Mouse (Mus musculus) embryonic facial prominence, embryonic 12.5 days (tissue): ENCODE results near the gene Tmem43. TPM values are rescaled to one million over a fixed set of nuclear protein-coding genes. Genes with fewer than 3 reads are reported as not detected.

Experiments
- ATAC-seq: fragments of 200-750 bp; cut with Nextera tagmentation; 2 replicates; pipeline ENCODE4 v1.8.0; 2017; ENCODE audit not compliant: insufficient number of reproducible peaks, insufficient read depth, low FRiP score, low TSS enrichment
- H3K27ac ChIP-seq: fragments of 300-500 bp; sonication (generic); 2 replicates; pipeline ENCODE4 v1.5.1; 2016; ENCODE audit warnings: mild to moderate bottlenecking
- H3K27me3 ChIP-seq: fragments of 300-500 bp; sonication (generic); 2 replicates; pipeline ENCODE4 v1.6.1; 2016; ENCODE audit warnings: mild to moderate bottlenecking, moderate library complexity
- H3K36me3 ChIP-seq: fragments of 300-500 bp; sonication (generic); 2 replicates; pipeline ENCODE4 v1.6.1; 2016; ENCODE audit warnings: mild to moderate bottlenecking
- H3K4me1 ChIP-seq: fragments of 300-500 bp; sonication (generic); 2 replicates; pipeline ENCODE4 v1.6.1; 2016
- H3K4me2 ChIP-seq: fragments of 300-500 bp; sonication (generic); replicated peaks from 2 replicates; pipeline ENCODE4 v1.6.1; 2016; ENCODE audit warnings: mild to moderate bottlenecking, moderate library complexity
- H3K4me3 ChIP-seq: fragments of 300-500 bp; sonication (generic); 2 replicates; pipeline ENCODE4 v1.5.1; 2016; ENCODE audit warnings: mild to moderate bottlenecking
- H3K9ac ChIP-seq: fragments of 300-500 bp; sonication (generic); 2 replicates; pipeline ENCODE4 v1.6.1; 2016; ENCODE audit warnings: mild to moderate bottlenecking, moderate library complexity
- H3K9me3 ChIP-seq: fragments of 300-500 bp; sonication (generic); 2 replicates; pipeline ENCODE4 v1.6.1; 2016; ENCODE audit warnings: mild to moderate bottlenecking, moderate library complexity
- WGBS: fragments of 180-500 bp; shearing (Covaris S2); methylation state at CpG from one replicate; pipeline ENCODE4 v1.1.7; 2016; 5-methylcytosine and 5-hydroxymethylcytosine counted together
- polyA plus RNA-seq: library from polyadenylated mRNA; unstranded; fragments of >200 nt; fragmentation: Nextera tagmentation; extraction: Ambion mirVana; gene quantifications from 2 replicates; pipeline ENCODE4 v1.2.1, GENCODE M21; 2016

The Tmem43 gene
- polyA plus RNA-seq, 1 experiment from 2014 or later = 62.2 TPM

- H3K4me3 ChIP-seq = no peak overlapping the region
- ATAC-seq = no peak
- no peaks in the 10 kb centered on the region; the same call in 1 of the 2 replicates for H3K4me1 ChIP-seq
- no peak overlapping the region for H3K4me2 ChIP-seq
- 91% methylated on average over 5 of the region's 5 CpGs for WGBS
- no peak overlapping the region for H3K9ac ChIP-seq
- H3K27ac ChIP-seq = no peak overlapping the region
- no peaks in the 10 kb centered on the region for H3K9me3 ChIP-seq
- H3K27me3 ChIP-seq = no peaks in the 10 kb centered on the region
- peaks cover 73% of the 10 kb centered on the region for H3K36me3 ChIP-seq
Measured at GRCm38 (mm10) chr6:91522816-91523215, 49.3 kb downstream of the Tmem43 start.

- Histone ChIP-seq H3K4me3 (no peak overlapping the region), H3K27ac (no peak overlapping the region), H3K36me3 (peaks cover 50% of the 10 kb centered on the region), H3K9ac (no peak overlapping the region), H3K9me3 (no peaks in the 10 kb centered on the region), H3K27me3 (no peaks in the 10 kb centered on the region), H3K4me2 (no peak overlapping the region), H3K4me1 (no peaks in the 10 kb centered on the region; the same call in 1 of the 2 replicates)
- no peak for ATAC-seq
- 79% methylated on average over 4 of the region's 4 CpGs for WGBS
Measured at GRCm38 (mm10) chr6:91525544-91525943, 52.0 kb downstream of the Tmem43 start.

- Histone ChIP-seq H3K9me3 (no peaks in the 10 kb centered on the region), H3K4me2 (no peak overlapping the region), H3K9ac (no peak overlapping the region), H3K4me1 (peaks cover 2% of the 10 kb centered on the region), H3K4me3 (no peak overlapping the region), H3K36me3 (peaks cover 32% of the 10 kb centered on the region), H3K27ac (no peak overlapping the region), H3K27me3 (no peaks in the 10 kb centered on the region)
- 48% methylated on average over 5 of the region's 5 CpGs for WGBS
- ATAC-seq = no peak
Measured at GRCm38 (mm10) chr6:91527227-91527860, 53.8 kb downstream of the Tmem43 start.

GRCm38 (mm10) chr6:91528265-91528664 is 54.8 kb downstream of the Tmem43 start:
- Histone ChIP-seq H3K27me3 (no peaks in the 10 kb centered on the region), H3K36me3 (peaks cover 24% of the 10 kb centered on the region), H3K4me2 (no peak overlapping the region), H3K9ac (no peak overlapping the region), H3K4me1 (peaks cover 8% of the 10 kb centered on the region), H3K27ac (no peak overlapping the region), H3K4me3 (no peak overlapping the region), H3K9me3 (no peaks in the 10 kb centered on the region)
- WGBS = 81% methylated on average over 7 of the region's 7 CpGs
- ATAC-seq = no peak

GRCm38 (mm10) chr6:91530673-91531072 is 57.2 kb downstream of the Tmem43 start:
- Histone ChIP-seq H3K4me3 (no peak overlapping the region), H3K4me2 (no peak overlapping the region), H3K9me3 (no peaks in the 10 kb centered on the region), H3K9ac (no peak overlapping the region), H3K27me3 (no peaks in the 10 kb centered on the region), H3K36me3 (peaks cover 7% of the 10 kb centered on the region; the same call in 1 of the 2 replicates), H3K27ac (no peak overlapping the region), H3K4me1 (peaks cover 15% of the 10 kb centered on the region)
- 85% methylated on average over 8 of the region's 8 CpGs for WGBS
- no peak for ATAC-seq

GRCm38 (mm10) chr6:91531276-91531675 is 57.8 kb downstream of the Tmem43 start:
- Histone ChIP-seq H3K27ac (no peak overlapping the region), H3K4me3 (no peak overlapping the region), H3K9ac (no peak overlapping the region), H3K36me3 (peaks cover 4% of the 10 kb centered on the region; the same call in 1 of the 2 replicates), H3K4me1 (peaks cover 15% of the 10 kb centered on the region), H3K27me3 (no peaks in the 10 kb centered on the region), H3K4me2 (no peak overlapping the region), H3K9me3 (no peaks in the 10 kb centered on the region)
- WGBS = 81% methylated on average over 6 of the region's 6 CpGs
- no peak for ATAC-seq

GRCm38 (mm10) chr6:91532661-91533060 is 59.2 kb downstream of the Tmem43 start:
- Histone ChIP-seq H3K4me3 (no peak overlapping the region), H3K9me3 (no peaks in the 10 kb centered on the region), H3K36me3 (peaks cover 4% of the 10 kb centered on the region; the same call in 1 of the 2 replicates), H3K27ac (0 out of 2 replicates have a peak overlapping the region, but pooled peaks have one; percentile 30), H3K9ac (no peak overlapping the region), H3K27me3 (no peaks in the 10 kb centered on the region), H3K4me2 (no peak overlapping the region), H3K4me1 (peaks cover 15% of the 10 kb centered on the region)
- 58% methylated on average over 6 of the region's 6 CpGs for WGBS
- 0 out of 2 replicates have a peak, but pooled peaks have one; percentile 28 for ATAC-seq

GRCm38 (mm10) chr6:91533359-91533758 is 59.9 kb downstream of the Tmem43 start:
- Histone ChIP-seq H3K27me3 (no peaks in the 10 kb centered on the region), H3K4me2 (no peak overlapping the region), H3K4me1 (peaks cover 15% of the 10 kb centered on the region), H3K9me3 (no peaks in the 10 kb centered on the region), H3K36me3 (peaks cover under 1% of the 10 kb centered on the region; the same call in 1 of the 2 replicates), H3K9ac (no peak overlapping the region), H3K4me3 (no peak overlapping the region), H3K27ac (no peak overlapping the region)
- no peak for ATAC-seq
- WGBS = 38% methylated on average over 5 of the region's 5 CpGs

GRCm38 (mm10) chr6:91533771-91534170 is 60.3 kb downstream of the Tmem43 start:
- Histone ChIP-seq H3K4me3 (no peak overlapping the region), H3K27me3 (no peaks in the 10 kb centered on the region), H3K4me1 (peaks cover 15% of the 10 kb centered on the region), H3K36me3 (no peaks in the 10 kb centered on the region), H3K9me3 (no peaks in the 10 kb centered on the region), H3K4me2 (no peak overlapping the region), H3K9ac (no peak overlapping the region), H3K27ac (no peak overlapping the region)
- no peak for ATAC-seq
- WGBS = 35% methylated on average over 2 of the region's 2 CpGs

GRCm38 (mm10) chr6:91534268-91534667 is 60.8 kb downstream of the Tmem43 start:
- WGBS = 76% methylated on average over 4 of the region's 4 CpGs
- H3K27ac ChIP-seq = no peak overlapping the region
- H3K4me1 ChIP-seq = peaks cover 15% of the 10 kb centered on the region
- H3K4me2 ChIP-seq = no peak overlapping the region
- no peak overlapping the region for H3K4me3 ChIP-seq
- ATAC-seq = no peak
- H3K9me3 ChIP-seq = no peaks in the 10 kb centered on the region
- H3K27me3 ChIP-seq = no peaks in the 10 kb centered on the region
- no peak overlapping the region for H3K9ac ChIP-seq
- no peaks in the 10 kb centered on the region for H3K36me3 ChIP-seq

GRCm38 (mm10) chr6:91535231-91535630 is 61.7 kb downstream of the Tmem43 start:
- Histone ChIP-seq H3K27ac (no peak overlapping the region), H3K4me1 (peaks cover 15% of the 10 kb centered on the region), H3K27me3 (no peaks in the 10 kb centered on the region), H3K4me3 (no peak overlapping the region), H3K4me2 (no peak overlapping the region), H3K9ac (no peak overlapping the region), H3K36me3 (no peaks in the 10 kb centered on the region), H3K9me3 (no peaks in the 10 kb centered on the region)
- WGBS = 78% methylated on average over 3 of the region's 3 CpGs
- ATAC-seq = no peak

- H3K9me3 ChIP-seq = no peaks in the 10 kb centered on the region
- H3K9ac ChIP-seq = no peak overlapping the region
- H3K4me1 ChIP-seq = peaks cover 15% of the 10 kb centered on the region
- H3K36me3 ChIP-seq = no peaks in the 10 kb centered on the region
- ATAC-seq = no peak
- no peak overlapping the region for H3K4me3 ChIP-seq
- WGBS = 90% methylated on average over 11 of the region's 11 CpGs
- no peak overlapping the region for H3K4me2 ChIP-seq
- H3K27ac ChIP-seq = no peak overlapping the region
- H3K27me3 ChIP-seq = no peaks in the 10 kb centered on the region
Measured at GRCm38 (mm10) chr6:91536047-91536765, 62.7 kb downstream of the Tmem43 start.
